Mouse (Mus musculus): ENCODE measurements at regions not wholly inside any gene's neighbourhood (a gene's known extent, or its start where the extent isn't known, plus 50 kb on each side); places are given as distances from the start of the nearest gene placed in this dataset.

DNA sequence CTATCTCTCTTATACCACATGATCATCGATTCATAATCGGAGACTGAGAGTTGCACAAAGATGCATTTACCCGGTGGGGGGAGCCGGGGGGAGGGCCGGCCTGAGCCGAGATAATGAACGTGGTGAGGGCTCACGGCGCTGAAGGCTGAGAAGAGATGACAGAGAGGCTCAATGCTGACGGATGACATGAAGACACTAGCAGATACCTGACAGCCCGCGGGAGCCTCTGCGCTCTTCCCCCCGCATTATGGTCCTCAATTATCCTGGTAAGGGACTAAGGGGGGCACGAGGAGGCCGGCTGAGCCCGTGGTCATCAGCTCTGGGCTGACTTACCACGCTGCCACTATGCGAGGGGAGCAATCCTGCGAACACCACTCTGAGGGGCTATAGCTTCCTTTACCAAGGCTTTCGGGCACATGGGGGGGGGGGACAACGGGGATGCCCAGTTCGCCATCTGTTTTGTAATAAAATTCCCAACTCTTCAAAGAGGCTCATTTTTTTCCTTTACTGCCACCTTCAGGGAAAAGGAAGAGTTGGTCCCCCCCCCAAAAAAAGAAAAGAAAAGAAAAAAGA lies 430.3 kb downstream of the Zfp536 start:
- DNase-seq, result no peak

GRCm38 (mm10) chr7:37343691-37344233 lies 429.7 kb downstream of the Zfp536 start:
- no peak for DNase-seq

GRCm38 (mm10) chr7:37346041-37346440 lies 427.4 kb downstream of the Zfp536 start:
- peak; percentile 82 for DNase-seq

DNA sequence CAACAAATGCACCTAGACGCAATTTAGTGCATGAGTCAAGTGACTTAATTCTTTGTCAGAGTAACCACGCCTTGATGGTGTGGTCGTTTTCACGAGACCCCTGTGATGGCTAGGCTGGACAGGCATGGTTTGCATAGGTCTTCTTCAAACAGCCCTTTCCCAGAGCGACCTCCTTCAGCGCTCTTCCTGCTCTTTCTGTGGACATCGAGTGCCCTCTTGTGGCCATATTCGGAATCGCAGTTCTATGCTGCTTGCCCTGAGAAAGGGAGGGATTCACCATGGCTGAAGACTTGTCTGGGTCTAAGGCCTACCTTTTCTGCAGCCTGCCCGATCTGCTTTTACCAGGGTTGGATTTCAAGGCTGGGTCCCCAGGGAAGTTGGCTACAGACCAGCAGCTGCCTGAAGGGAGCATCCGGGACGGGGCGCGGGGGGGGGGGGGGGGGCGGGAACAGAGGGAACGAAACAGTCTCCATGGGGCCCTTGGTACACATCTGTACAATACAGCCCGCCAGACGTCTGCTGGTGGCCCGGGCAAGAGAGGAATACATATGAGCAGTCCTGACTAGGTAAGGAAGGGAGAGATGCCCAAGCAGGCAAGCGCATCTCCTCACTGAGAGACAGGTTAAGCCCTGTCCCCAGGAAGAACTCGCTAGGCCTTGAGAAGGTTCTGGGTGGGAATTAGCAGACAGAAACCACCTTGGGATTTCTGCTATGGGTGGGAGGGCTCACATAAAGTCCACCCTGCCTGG lies 415.6 kb downstream of the Zfp536 start:
- peak; percentile 94 for DNase-seq

- no peak for DNase-seq
These were observed 414.9 kb downstream of the Zfp536 start for GRCm38 (mm10) chr7:37358492-37358891.

GRCm38 (mm10) chr7:37359473-37359872 lies 414.0 kb downstream of the Zfp536 start:
- no peak for DNase-seq

DNA sequence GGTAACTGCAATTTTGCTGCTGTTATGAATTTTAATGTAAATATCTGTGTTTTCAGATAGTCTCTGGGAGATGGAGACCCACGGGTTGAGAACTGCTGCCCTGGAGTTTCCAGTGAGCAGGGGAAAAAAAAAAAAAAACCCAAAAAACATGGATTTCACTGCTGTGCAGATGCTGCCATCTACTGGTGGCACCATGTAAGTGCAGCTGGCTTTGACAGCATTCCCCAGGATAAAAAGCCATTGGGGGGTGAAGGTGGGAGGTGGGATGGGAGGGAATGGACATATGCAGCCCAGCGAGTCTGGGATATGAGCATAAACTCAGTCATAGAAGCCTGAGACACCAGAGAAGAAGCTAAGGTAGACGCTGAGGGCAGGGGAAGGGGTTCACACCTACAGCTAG lies 413.3 kb downstream of the Zfp536 start:
- DNase-seq, result peak; percentile 60

DNA sequence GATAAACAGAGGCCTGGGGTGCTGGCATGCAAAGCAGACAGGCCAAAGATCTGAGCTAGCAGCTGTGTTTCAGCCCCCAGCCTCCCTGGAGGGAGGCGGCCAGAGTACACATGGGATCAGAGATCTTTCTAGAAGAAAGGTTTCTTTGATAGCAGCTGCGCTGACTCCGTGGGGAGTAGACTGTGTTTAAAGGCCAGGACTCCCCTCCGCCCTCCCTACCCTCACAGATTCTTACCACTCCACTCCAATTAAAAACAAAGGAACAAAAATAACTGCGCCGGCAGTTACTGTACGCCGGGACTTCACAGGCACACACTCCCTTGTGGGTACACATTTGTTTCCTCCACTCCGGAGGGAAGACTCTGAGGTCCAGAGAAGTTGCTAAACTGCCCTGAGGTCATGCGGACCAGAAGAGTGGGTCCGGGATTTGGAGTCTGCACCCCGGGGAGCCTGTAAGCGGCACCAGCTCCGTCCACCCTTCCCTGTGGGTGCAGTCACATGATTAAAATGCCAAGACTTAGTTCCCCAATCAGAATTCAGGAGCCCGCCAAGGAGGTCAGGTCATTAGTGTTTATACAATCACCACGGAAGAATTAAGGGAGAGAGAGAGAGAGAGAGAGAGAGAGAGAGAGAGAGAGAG lies 411.5 kb downstream of the Zfp536 start:
- DNase-seq, result peak; percentile 33

DNA sequence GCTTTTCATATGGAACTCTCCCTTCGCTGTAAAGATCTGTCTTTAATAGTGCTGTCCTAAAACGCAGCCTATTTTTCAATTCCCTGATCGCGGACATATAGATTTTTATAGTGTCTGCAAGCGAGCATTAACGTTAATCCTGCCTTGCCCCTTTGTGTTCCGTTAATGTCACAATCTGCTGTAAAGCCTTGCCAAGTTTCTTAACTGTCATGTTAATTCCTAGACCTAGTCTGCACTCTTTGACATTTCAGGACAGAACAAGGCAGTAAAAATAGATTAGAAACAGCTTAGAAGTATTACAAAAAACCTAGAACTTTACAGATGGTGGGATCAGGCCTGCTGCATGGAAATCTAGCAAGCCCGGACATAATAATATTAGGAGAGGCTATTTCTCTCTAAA lies 410.6 kb downstream of the Zfp536 start:
- no peak for DNase-seq

DNA sequence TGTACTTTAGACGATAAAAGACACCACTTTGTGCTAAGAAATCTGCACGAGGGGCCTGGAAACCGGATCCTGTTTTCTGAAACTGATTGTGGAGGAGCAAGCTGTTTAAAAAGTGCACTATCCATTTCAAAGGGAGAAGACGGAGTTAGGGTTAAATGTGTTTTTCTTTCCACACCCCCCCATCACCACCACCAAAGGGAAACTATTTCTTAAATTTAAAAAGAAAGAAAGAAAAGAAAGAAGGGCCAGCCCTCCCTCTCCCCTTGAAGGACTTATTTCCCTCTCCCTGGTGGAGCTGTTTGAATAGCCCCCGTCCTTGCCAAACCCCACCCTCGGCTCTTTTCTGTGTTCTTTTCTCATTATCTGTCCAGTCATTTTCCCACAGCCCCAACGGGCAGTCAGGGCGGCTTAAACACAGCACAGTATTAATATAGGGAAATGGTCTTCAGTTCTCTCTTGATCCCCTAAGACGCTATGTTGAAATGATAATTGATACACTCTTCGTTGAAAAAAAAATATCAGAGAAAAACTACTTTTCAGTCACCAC lies 409.7 kb downstream of the Zfp536 start:
- DNase-seq, result no peak

- no peak for DNase-seq
These were observed 409.2 kb downstream of the Zfp536 start for GRCm38 (mm10) chr7:37364221-37364620.

GRCm38 (mm10) chr7:37366006-37366405 lies 407.4 kb downstream of the Zfp536 start:
- no peak for DNase-seq

- no peak for DNase-seq
These were observed 403.7 kb downstream of the Zfp536 start for GRCm38 (mm10) chr7:37369698-37370097.

GRCm38 (mm10) chr7:37373864-37374263 lies 399.6 kb downstream of the Zfp536 start:
- peak; percentile 84 for DNase-seq

DNA sequence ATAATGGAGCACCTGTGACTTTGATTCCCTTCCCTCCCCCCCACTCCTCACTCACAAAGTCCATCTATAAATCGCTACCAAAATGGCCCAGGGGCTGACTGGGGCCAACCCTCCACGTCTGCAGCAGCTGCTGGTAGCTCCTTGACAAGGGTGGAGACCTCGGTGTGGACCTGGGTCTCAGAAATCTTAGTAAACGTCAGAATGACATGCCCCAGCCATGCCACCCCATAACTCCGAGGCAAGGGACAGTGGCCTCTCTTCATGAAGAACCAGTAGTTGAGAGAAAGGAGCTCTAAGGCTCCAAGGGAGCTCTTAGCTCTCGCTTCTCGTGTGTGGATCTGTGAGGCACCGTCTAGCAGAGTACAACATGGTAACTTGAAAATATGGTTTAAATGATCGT lies 398.4 kb downstream of the Zfp536 start:
- DNase-seq, result no peak

DNA sequence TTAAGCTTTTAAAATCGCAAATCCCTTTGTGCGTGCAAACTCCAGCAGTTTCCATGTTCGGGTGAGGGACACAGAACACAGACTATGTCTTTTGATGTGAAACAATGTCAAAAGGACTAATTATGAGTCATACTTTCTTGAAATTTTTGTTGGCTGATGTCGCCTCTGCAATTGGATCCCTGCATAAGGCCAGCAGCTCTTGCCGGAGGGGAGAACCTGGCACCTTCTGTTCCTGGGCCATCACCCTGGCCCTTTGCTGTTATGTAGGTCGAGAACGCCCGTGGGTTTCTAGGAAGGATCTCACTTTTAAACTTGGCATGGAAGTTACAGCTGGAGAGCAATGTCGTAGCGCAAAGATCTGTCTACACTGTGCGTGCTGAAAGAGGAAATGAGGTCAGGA lies 397.9 kb downstream of the Zfp536 start:
- no peak for DNase-seq

GRCm38 (mm10) chr7:37376207-37376606 lies 397.2 kb downstream of the Zfp536 start:
- DNase-seq, result no peak

- no peak for DNase-seq
These were observed 395.4 kb downstream of the Zfp536 start for GRCm38 (mm10) chr7:37377889-37378521.

DNA sequence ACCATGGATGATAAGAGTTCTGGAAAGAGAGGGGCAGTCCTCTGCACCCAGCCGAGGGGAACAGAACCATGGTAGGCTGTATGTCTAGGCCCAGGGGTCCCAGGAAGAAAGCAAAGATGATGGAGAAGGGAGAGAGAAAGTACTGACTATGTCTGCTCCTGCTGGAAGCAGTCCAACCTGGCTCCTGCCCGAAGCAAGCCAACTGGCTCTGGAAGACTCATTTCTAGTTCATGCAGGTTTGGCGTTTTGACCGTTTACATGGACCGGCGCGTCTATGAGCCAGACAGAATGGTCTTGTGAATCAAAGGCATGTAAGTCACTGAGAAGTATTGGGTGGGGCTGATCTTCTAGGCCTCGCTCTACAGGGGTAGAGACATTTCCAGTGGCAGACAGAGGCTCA lies 385.6 kb downstream of the Zfp536 start:
- no peak for DNase-seq

DNA sequence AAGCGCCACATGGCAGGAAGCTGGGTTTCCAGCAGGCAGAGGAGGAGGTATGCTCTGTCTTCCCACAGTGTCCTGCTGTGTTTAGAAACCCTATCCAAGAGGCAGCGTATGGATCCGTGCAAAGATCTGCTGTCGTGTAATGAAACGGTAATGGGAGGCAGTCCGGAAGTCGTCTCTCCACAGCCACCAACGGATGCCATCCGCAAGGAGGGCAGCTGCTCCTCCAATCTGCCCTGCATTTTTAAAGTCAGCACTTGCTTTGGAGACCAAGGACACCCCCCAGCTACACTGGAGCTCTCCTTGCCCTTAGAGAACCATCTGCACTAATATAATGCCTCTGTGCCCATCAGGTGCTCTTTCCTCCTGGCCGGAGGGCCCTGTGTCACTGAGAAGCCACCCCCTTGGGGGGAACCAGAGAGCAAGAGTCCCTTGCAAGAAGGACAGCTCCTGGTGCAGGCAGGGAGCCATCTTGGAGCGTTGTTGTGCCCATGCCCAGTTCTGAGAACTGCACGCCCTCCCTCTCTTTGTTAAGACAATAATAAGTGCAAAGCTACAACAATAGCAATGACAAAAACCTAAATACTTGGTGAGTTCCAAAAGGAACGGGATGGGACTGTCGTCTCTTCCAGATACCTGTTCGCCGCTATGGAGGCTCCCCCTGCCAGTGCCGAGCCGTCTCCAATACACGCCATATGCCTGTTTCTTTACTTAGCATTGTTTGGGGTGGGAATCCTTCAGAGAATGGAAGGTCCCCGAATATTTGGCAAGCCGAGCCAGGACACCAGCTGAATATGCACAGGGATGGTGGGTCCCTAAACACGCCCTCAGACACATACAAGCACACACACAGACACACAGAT lies 384.4 kb downstream of the Zfp536 start:
- DNase-seq, result no peak

DNA sequence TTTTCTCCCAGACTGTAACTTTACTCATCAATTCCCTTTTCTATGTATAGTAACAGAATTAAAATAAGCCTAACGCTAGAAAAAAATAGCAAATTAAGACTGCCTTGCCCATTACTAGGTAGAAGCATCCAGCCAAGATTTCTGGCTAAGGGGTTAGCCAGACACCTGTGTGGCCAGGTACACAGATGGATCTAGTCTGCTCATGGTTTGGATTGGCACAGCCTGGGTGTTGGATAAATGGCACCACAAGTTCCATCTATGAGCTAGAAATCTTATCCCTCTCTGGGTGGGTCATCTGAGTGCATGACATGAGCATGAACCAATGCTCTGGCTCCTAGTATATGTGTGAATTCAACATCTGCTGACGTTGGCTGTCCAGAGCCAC lies 383.7 kb downstream of the Zfp536 start:
- DNase-seq, result no peak

DNA sequence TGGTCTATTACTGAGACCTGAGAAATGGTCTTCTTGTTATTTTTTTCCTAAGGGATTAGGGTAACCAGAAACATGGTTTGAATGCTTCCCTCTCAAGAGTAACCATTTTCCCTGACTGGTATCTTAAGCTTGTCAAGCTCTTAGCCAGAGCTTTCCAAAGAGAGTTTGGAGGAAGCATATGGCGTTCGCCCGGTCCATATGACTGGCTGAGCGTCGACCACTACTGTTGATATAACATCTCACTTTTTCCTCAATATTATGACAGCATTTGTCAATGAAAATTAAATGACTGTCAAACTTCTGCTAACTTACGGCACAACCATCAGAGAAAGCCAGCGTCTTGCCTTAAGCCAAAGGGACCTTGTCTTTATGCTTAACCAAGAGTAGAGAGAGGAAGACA lies 383.2 kb downstream of the Zfp536 start:
- DNase-seq, result no peak

All from kidney, postnatal 10 days (tissue).